Mouse (Mus musculus) WW6 (cell line): ENCODE data around the gene Atp1a4.

Source experiments
- DNase-seq: peaks from one replicate; pipeline ENCODE4 v3.0.0-alpha.2; 2013; ENCODE audit warnings: low read depth, low spot score

Atp1a4 gene

DNA sequence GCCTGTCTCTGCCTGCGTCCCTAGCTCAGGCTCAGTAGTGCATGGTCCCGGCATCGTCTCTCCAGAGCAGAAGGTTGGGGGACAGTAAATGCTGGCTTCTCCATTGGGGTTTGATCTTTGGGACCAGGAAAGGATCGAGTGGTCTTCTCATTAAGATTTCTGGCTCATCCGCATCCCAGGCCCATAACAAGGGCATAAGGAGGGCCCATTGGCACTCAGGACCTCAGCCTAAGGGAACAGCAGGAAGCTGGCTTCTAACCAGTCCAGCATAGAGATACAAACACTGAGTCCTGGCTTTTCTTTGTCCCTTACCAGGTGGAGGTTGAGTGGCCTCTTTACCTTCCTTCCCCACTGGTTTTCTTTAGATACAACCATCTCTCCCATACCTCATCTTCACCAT is 60.4 kb downstream of the Atp1a4 start:
- no peak for DNase-seq

DNA sequence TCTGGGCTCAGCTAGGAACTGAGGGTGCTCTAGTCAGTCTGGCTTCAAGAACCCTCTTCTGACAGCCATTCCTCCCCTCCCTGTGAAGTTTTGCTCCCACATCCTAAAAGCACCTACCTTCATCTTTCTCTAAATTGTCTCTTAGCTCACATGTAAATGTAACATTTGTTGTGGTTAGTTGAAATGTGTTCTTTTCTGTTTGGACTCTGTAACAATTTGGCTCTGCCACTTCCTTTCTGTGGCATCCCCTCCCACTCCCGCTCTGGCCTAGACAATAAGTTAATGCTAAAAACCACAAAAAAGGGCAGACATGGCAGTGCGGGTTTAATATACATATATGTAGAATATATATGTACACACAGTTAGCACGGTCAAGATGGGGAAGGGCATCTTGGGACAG is 61.1 kb downstream of the Atp1a4 start:
- no peak for DNase-seq

DNA sequence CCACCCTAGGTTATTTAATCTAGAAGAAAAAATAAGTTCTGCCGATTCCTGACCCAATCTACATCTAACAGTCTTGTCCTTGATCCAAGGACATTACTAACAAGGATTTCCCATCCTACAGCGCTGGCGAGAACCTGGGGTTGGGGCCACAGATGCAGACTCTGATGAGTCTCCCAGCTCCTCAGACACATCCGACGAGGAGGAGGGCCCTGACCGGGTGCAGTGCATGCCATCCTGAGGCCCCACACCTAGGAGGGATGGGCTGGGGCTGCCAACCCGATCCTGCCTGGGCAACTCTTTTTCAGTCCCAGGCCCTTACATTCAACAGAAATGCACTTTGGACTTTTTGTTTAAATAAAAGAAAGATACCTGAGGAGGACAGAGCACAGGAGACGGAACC is 63.8 kb downstream of the Atp1a4 start:
- DNase-seq, result no peak

DNA sequence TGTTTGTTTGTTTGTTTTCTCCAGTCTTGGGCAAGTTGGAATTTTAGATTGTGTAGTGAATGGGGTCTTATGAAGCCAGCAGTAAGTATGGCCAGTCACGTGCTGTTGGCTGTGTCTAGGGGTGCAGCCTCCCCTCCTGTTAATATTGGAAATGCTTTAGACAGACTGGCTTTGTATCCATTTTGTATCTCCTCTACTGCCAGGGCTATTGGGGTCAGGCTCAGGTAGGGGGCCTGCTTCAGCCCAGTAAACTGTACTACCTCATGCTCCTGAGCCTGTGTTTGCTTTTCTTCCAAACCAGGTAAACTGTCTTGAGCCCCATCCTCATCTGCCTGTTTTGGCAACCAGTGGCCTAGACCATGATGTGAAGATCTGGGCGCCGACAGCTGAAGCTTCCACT is 66.0 kb downstream of the Atp1a4 start:
- DNase-seq, result no peak

DNA sequence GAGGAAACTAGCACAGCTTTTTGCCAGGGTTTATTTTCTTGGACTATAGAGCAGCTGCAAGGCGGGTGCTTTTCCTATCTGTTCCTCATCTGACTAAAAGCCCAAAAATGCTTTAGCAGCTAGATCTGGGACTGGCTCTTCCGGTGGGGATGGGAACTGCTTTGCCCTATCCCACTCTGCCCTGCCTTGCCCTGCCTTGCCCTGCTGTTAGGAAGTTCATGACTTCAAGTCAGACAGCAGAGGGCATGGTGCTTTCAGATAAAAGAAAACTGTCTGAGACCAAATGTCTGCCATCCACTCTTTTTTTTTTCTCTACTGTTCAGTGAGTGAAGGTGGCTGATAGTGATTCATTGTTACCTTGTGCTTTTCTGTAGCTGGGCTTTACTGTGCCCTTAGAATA is 66.6 kb downstream of the Atp1a4 start:
- no peak for DNase-seq

DNA sequence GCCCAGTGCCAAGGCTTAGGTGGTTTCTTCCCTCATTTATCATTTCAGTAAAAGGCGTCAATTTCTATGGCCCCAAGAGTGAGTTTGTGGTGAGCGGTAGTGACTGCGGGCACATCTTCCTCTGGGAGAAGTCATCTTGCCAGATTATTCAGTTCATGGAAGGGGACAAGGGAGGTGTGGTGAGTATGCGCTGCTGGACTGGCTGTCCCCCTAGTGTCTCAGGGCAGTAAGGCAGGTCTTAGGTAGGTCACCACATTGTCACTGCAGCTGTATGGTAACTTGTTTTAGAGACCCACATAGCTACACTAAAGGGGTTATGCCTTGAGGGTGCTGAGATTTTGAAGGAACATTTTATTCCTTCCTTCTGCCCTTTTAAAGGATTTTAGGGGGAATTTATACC is 69.3 kb downstream of the Atp1a4 start:
- no peak for DNase-seq

DNA sequence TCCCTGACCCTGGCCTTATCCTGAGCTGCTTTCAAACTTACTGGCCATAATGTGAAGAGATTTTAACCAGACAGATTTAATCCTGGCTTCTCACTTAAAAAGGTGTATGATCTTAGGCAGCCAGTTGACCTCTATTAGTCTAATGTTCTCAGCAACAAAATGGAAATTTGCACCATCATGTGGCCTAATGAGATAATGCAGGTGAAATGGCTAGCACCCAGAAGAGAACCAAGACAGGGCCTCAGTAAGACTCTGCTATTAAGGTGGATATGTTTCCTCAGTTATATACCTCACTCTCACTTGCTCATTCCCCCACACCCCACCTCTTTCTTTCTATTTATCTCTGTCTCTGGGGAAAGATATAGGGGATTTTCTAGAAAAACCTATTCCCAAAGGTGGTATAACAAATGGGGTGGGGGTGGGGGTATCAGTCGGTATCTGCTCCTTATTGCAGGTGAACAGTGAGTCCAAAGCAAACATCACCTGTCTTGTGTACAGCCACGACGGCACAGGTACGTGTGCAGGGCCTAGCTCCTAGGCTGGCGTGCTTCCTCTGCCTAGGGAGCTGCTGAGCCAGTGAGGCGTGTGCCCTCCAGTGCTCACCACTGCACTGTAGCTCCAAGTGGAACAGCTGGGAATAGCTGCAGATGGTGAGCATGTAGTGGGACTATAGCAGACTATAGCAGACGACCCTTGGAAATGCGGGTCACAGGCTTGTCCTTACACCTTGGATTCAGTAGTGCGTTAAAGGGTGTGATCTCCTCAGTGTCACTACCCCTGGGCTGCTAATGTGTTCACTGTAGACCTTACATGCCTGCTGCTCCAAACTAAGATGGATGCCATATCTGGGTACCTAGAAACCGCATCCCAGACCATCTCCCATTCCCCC is 71.6 kb downstream of the Atp1a4 start:
- no peak for DNase-seq

DNA sequence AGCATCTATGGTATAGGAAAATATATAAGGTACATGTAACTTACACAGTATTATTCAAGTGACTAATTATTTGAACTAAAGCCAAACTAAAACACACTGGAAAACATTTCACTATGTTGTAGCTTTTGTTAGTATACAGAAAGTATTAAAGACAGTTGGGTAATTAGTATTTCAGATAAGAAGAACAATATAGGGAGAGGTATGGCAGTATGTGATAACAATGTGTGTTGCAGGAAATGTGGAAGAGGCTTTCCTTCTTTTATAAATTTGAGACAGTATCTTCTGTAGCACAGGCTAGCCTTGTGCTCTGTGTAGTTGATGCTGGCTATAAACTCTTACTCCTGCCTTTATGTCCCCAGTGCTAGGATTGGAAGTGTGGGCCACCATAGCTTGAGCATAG is 74.3 kb downstream of the Atp1a4 start:
- DNase-seq, result no peak

DNA sequence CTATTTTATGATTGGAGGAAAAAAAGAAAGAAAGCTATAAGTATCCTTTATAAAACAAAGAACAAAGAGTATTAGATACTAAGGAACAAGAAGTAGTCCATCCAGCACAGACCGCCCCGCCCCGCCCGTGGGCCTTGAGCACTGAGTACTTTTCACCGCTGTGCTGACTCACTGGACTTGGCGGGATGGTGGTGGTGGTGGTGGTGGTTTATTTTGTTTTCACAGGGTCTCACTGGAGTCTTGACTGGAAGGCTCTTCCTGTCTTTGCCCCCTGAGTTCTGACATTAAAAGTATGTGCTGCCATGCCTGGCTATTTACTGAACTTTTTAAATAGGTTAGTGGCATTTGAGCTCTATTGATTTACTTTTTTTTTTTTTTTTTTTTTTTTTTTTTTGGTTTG is 75.2 kb downstream of the Atp1a4 start:
- no peak for DNase-seq

DNA sequence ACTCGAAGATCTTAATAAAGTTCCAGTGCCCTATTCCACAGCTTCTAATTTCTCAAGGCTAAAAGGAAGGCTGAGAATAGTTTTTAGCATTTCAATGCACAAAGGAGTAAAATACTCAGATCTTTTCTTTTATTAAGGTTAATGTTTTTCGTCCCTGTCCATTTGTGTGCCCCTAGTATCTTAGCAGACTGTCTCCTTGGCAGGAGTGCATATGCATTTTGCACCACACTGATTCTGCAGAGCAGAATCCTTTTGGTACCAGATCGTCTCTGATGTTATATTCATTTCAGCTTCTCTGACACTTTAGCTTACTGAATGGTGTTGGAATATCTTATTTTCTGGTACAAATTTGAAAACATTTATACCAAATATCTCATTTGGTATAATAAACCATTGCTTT is 76.4 kb downstream of the Atp1a4 start:
- no peak for DNase-seq

DNA sequence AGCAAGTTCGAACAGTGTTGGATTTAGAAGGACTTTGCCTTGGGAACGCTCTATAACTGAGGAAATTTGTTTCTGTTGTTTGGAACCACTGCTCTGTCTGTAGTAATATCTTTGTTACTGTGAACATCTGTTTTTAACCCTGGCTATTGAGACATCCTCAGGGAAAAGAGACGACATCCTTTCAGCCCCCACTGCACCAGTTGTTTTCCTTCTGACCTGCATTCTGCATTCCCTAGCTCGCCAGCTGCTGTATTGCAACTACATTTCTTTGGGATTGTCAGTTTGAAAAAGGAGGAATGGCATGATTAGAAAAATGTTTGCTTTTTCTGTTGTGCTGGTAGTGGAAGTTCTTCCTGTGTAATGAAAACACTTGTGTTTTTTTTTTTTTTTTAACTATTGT is 77.3 kb downstream of the Atp1a4 start:
- no peak for DNase-seq

DNA sequence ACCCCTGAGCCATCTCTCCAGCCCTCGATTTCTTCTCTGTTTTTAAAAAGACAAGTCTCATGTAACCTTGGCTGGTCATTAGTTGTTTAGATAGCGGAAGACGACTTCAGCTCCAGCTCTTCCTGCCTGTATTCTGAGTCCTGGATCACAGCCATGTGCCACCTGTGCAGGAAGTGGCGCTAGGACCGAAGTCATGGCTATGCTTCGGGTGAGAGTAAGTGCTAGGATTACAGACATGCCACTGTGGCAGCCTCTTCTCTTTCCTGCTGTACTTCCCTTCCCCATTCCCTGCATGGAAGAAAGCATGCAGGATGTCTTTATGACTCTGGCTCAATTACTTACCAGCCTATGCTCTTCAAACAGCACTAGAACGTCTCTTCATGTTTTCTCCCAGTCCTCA is 79.1 kb downstream of the Atp1a4 start:
- no peak for DNase-seq

DNA sequence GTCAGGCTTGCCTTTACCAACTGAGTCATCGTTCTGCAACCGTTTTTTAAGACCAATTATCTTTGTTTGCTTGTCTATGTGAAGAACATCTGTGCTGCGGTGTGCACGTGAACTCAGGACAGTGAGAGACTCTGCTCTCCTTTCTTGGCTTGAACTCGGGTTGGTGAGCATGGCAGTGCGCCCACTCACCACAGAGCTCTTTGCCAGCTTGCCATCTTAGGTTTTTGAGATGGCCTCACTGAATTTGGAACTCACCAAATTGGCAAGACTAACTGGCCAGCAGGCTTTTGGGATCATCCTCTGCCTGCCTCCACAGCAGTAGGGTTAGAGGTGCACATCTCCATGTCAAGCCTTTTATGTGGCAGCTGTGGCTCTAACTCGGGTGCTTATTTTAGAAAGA is 80.4 kb downstream of the Atp1a4 start:
- no peak for DNase-seq
